Mouse (Mus musculus): ENCODE data around the gene Lrrc4. TPM values are rescaled to one million over a fixed set of nuclear protein-coding genes. Genes with fewer than 3 reads are reported as not detected.

Lrrc4 gene
- polyA plus RNA-seq, 1 experiment from 2014 or later = 1.5 TPM

DNA sequence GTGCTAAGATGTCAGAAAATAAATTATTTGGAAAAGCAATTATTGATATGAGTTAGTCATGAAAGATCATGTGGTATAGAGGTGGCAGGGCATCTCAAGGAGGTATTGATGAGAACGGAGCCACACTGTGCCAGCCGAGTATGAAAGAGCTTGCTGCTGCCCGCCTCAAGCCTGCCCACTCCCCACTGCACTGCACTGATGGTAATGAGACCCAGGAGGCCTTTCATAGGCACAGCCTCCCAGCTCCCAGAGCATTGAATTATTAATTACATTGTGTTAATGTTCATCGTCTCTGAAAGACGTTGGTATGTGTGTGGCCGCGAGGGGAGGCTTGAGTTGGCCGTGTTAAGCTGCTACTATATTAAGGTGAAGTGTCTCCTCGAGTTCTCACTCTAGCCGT is 33.6 kb upstream of the Lrrc4 start:
- Histone ChIP-seq H3K9me3 (replicated peaks) (no peaks in the 10 kb centered on the region), H3K4me3 (no peak overlapping the region), H3K4me1 (peaks cover 15% of the 10 kb centered on the region), H3K27me3 (ENCODE audit: low read depth, poor library complexity, severe bottlenecking) (no peaks in the 10 kb centered on the region), H3K27ac (replicated peaks) (no peak overlapping the region), H3K36me3 (no peaks in the 10 kb centered on the region; the same call in 1 of the 2 replicates)
- 87% methylated on average over 10 of the region's 10 CpGs for whole genome bisulfite sequencing
- DNase-seq (ENCODE audit: low spot score) = no peak

- Histone ChIP-seq H3K36me3 (no peaks in the 10 kb centered on the region; the same call in 1 of the 2 replicates), H3K27ac (replicated peaks) (no peak overlapping the region), H3K27me3 (ENCODE audit: low read depth, poor library complexity, severe bottlenecking) (no peaks in the 10 kb centered on the region), H3K4me1 (peaks cover 19% of the 10 kb centered on the region), H3K4me3 (no peak overlapping the region), H3K9me3 (replicated peaks) (no peaks in the 10 kb centered on the region)
- no peak for DNase-seq (ENCODE audit: low spot score)
- whole genome bisulfite sequencing = 77% methylated on average over 5 of the region's 5 CpGs
Observed at GRCm38 (mm10) chr6:28864684-28865083, 33.1 kb upstream of the Lrrc4 start.

GRCm38 (mm10) chr6:28862304-28862703 is 30.8 kb upstream of the Lrrc4 start:
- no peaks in the 10 kb centered on the region for H3K27me3 ChIP-seq (ENCODE audit: low read depth, poor library complexity, severe bottlenecking)
- peaks cover 20% of the 10 kb centered on the region for H3K4me1 ChIP-seq
- no peaks in the 10 kb centered on the region for H3K9me3 ChIP-seq (replicated peaks)
- DNase-seq (ENCODE audit: low spot score) = no peak
- H3K4me3 ChIP-seq = no peak overlapping the region
- no peaks in the 10 kb centered on the region for H3K36me3 ChIP-seq
- 86% methylated on average over 8 of the region's 8 CpGs for WGBS
- 0 out of 2 replicates have a peak overlapping the region, but pooled peaks have one; percentile 6 for H3K27ac ChIP-seq (replicated peaks)

GRCm38 (mm10) chr6:28860922-28861321 is 29.4 kb upstream of the Lrrc4 start:
- WGBS = 51% methylated on average over 2 of the region's 2 CpGs
- no peak overlapping the region for H3K27ac ChIP-seq (replicated peaks)
- no peak overlapping the region for H3K4me3 ChIP-seq
- H3K9me3 ChIP-seq (replicated peaks) = no peaks in the 10 kb centered on the region
- H3K4me1 ChIP-seq = peaks cover 23% of the 10 kb centered on the region
- no peaks in the 10 kb centered on the region for H3K27me3 ChIP-seq (ENCODE audit: low read depth, poor library complexity, severe bottlenecking)
- no peaks in the 10 kb centered on the region for H3K36me3 ChIP-seq
- DNase-seq (ENCODE audit: low spot score) = no peak

GRCm38 (mm10) chr6:28860450-28860849 is 28.9 kb upstream of the Lrrc4 start:
- H3K36me3 ChIP-seq = no peaks in the 10 kb centered on the region
- H3K4me3 ChIP-seq = no peak overlapping the region
- DNase-seq (ENCODE audit: low spot score) = no peak
- H3K4me1 ChIP-seq = peaks cover 25% of the 10 kb centered on the region
- no peaks in the 10 kb centered on the region for H3K27me3 ChIP-seq (ENCODE audit: low read depth, poor library complexity, severe bottlenecking)
- no peaks in the 10 kb centered on the region for H3K9me3 ChIP-seq (replicated peaks)
- no peak overlapping the region for H3K27ac ChIP-seq (replicated peaks)
- 37% methylated on average over 2 of the region's 2 CpGs for WGBS

DNA sequence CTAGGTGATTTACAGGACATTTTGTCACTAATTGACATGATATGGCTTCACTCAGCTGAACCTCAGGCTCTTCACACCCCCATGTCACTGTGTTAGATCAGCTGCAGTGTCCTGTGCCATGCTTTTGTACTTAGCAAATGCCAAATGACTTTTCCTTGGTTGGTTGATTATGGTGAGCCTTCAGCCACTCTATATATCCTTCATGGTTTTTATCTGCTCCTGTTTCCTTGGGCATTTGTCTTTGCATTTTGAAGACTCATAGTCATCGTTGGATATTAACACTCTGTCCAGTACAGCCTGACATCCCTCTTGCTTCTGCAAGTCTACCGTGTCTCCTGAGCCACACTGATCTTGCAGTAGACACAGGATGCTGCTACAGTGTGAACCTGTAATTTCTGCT is 27.5 kb upstream of the Lrrc4 start:
- Histone ChIP-seq H3K36me3 (no peaks in the 10 kb centered on the region), H3K27me3 (ENCODE audit: low read depth, poor library complexity, severe bottlenecking) (no peaks in the 10 kb centered on the region), H3K9me3 (replicated peaks) (no peaks in the 10 kb centered on the region), H3K4me3 (no peak overlapping the region), H3K4me1 (peaks cover 31% of the 10 kb centered on the region), H3K27ac (replicated peaks) (no peak overlapping the region)
- DNase-seq (ENCODE audit: low spot score) = no peak
- WGBS = 93% methylated on average over 2 of the region's 2 CpGs

DNA sequence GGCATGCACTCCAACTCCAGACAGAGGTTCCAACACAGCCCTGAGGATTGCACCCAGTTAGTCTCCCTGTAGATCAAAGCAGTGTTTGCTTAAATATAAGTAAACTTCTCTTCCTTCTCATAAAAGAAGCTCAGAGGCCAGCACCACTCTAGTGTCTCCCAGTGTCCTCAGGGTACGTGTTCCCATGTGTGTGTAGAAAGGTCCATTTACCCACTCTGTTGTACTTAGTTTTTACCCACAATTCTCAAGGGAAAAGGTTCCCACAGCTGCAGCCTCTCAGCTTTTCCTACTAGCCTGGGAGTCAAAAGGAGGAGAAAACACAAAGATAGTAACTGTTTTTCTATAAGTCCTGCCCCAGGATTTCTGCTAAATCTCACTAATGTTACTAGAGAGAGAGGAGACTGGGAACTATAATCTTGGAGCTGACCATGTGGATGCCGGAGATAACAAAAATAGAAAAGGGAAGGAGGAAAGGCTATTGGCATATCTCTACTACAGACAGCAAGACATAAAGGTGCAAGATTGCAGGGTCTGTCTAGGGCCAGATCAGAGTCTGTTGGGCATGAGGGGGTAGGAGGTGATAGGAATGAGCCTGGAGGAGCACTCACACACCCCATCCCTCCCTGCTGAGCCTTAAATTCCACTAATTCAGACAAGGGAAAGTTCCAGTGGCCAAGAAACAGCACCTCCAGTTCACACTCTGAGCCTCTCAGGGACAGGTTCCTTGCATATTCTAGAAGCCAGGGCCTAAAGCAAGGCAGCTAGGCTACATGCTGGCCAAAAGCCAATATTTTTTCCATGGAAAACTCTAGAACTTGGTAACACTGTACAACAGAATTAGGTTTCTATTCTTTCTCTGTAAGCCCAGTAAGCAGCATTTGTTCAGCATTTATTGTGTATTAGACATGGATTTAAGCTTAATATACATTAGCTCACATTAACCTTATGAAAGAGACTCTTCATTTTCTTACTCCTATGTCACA is 25.9 kb upstream of the Lrrc4 start:
- no peaks in the 10 kb centered on the region for H3K36me3 ChIP-seq
- peaks cover 45% of the 10 kb centered on the region for H3K4me1 ChIP-seq
- no peak for DNase-seq (ENCODE audit: low spot score)
- H3K4me3 ChIP-seq = no peak overlapping the region
- no peaks in the 10 kb centered on the region for H3K27me3 ChIP-seq (ENCODE audit: low read depth, poor library complexity, severe bottlenecking)
- H3K9me3 ChIP-seq (replicated peaks) = no peaks in the 10 kb centered on the region
- WGBS = 83% methylated on average over 2 of the region's 2 CpGs
- no peak overlapping the region for H3K27ac ChIP-seq (replicated peaks)

DNA sequence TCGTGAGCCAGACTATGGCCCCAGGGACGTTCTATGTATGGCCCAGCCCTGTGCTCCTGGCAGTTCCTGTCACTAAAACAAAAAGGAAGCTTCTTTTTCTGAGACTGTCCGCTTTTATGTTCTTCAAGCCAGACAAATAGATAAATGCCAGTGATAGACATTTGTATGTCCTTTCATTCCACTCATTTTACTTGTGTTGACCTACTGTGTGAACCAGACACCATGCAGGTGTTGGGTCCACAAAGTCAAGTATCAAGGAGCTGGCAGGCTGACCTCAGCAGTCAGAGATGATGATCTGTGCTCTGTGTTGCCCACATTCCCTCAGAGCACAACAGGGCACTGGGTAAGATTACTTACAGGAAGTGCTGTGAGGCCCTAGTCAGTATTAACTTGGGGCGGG is 25.2 kb upstream of the Lrrc4 start:
- DNase-seq (ENCODE audit: low spot score) = no peak
- 90% methylated on average over 4 of the region's 4 CpGs for WGBS
- Histone ChIP-seq H3K4me1 (peaks cover 45% of the 10 kb centered on the region), H3K27ac (replicated peaks) (no peak overlapping the region), H3K36me3 (no peaks in the 10 kb centered on the region), H3K27me3 (ENCODE audit: low read depth, poor library complexity, severe bottlenecking) (no peaks in the 10 kb centered on the region), H3K4me3 (no peak overlapping the region), H3K9me3 (replicated peaks) (no peaks in the 10 kb centered on the region)

DNA sequence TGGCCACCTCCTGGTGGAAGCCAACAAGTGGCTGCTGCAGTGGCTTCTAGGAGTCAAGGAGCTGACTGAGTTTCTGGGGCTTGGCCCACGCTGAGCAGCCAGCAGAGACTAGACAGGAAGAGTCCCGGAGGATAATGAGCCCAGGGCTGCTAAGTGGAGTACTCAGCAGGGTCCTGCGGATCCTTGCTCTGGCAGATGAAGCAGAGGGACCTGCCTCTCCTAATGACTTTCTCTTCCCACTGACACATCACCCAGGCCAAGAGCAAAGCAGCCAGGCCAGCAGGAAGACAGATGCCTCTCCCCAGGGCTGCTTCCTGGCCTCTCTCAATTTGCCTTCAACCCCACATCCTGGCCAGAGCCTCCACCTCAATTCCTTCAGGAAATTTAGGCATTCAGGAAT is 23.9 kb upstream of the Lrrc4 start:
- 13% methylated on average over 3 of the region's 3 CpGs for WGBS
- Histone ChIP-seq H3K4me1 (peaks cover 44% of the 10 kb centered on the region), H3K27me3 (ENCODE audit: low read depth, poor library complexity, severe bottlenecking) (no peaks in the 10 kb centered on the region), H3K9me3 (replicated peaks) (no peaks in the 10 kb centered on the region), H3K36me3 (no peaks in the 10 kb centered on the region), H3K4me3 (no peak overlapping the region), H3K27ac (replicated peaks) (peak overlapping the region; percentile 61; the same call in 1 of the 2 replicates)
- DNase-seq (ENCODE audit: low spot score) = no peak

DNA sequence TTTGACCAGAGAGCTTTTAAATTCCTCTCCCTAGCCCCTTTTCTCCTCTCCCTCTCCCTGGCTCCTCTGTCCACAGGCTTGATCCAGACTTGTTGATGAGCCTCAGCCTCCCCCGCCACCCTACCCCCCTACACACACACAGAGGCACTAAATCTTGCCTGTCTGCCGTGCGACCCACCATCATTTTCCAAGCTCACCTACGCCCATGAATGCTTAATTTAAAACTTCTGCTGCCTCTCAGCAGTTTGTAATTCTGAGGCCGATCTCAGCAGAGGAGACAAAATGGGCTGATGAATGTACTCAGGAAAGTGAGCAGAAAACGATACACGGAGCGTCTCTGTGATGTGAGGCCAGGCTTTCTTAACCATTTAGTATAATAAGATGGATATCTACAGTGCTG is 23.1 kb upstream of the Lrrc4 start:
- no peak for DNase-seq (ENCODE audit: low spot score)
- H3K4me1 ChIP-seq = peaks cover 35% of the 10 kb centered on the region
- no peak overlapping the region for H3K27ac ChIP-seq (replicated peaks)
- no peaks in the 10 kb centered on the region for H3K36me3 ChIP-seq
- no peak overlapping the region for H3K4me3 ChIP-seq
- 73% methylated on average over 8 of the region's 8 CpGs for WGBS
- no peaks in the 10 kb centered on the region for H3K27me3 ChIP-seq (ENCODE audit: low read depth, poor library complexity, severe bottlenecking)
- H3K9me3 ChIP-seq (replicated peaks) = no peaks in the 10 kb centered on the region

- H3K4me1 ChIP-seq = peaks cover 45% of the 10 kb centered on the region
- 14% methylated on average over 2 of the region's 2 CpGs for WGBS
- no peaks in the 10 kb centered on the region for H3K27me3 ChIP-seq (ENCODE audit: low read depth, poor library complexity, severe bottlenecking)
- H3K4me3 ChIP-seq = no peak overlapping the region
- peak overlapping the region; percentile 61 for H3K27ac ChIP-seq (replicated peaks)
- DNase-seq (ENCODE audit: low spot score) = no peak
- H3K9me3 ChIP-seq (replicated peaks) = no peaks in the 10 kb centered on the region
- no peaks in the 10 kb centered on the region for H3K36me3 ChIP-seq
Observed at GRCm38 (mm10) chr6:28853654-28854053, 22.1 kb upstream of the Lrrc4 start.

- 35% methylated on average over 3 of the region's 3 CpGs for WGBS
- Histone ChIP-seq H3K27ac (replicated peaks) (peak overlapping the region; percentile 61), H3K9me3 (replicated peaks) (no peaks in the 10 kb centered on the region), H3K4me1 (peaks cover 49% of the 10 kb centered on the region), H3K36me3 (no peaks in the 10 kb centered on the region), H3K27me3 (ENCODE audit: low read depth, poor library complexity, severe bottlenecking) (no peaks in the 10 kb centered on the region), H3K4me3 (no peak overlapping the region)
- DNase-seq (ENCODE audit: low spot score) = no peak
Observed at GRCm38 (mm10) chr6:28853164-28853563, 21.6 kb upstream of the Lrrc4 start.

- Histone ChIP-seq H3K36me3 (no peaks in the 10 kb centered on the region), H3K9me3 (replicated peaks) (no peaks in the 10 kb centered on the region), H3K27me3 (ENCODE audit: low read depth, poor library complexity, severe bottlenecking) (no peaks in the 10 kb centered on the region), H3K4me3 (no peak overlapping the region), H3K27ac (replicated peaks) (no peak overlapping the region), H3K4me1 (peaks cover 56% of the 10 kb centered on the region)
- DNase-seq (ENCODE audit: low spot score) = no peak
- 81% methylated on average over 7 of the region's 7 CpGs for WGBS
Observed at GRCm38 (mm10) chr6:28852342-28852741, 20.8 kb upstream of the Lrrc4 start.
